Mouse (Mus musculus) cortical plate, adult 2 months (tissue): ENCODE measurements around the gene Clip2.
A peak's percentile ranks its signal among the peaks of the same experiment; 100 is the strongest.

ENCODE experiments used
- CTCF ChIP-seq: fragments of 200-500 bp; IDR thresholded peaks from 2 replicates; pipeline ENCODE4 v1.5.1; 2011; ENCODE audit warnings: mild to moderate bottlenecking, control low read depth, low read length; ENCODE audit not compliant: insufficient read depth; ENCODE audit errors: extremely low read depth
- POLR2A ChIP-seq: fragments of 200-500 bp; IDR thresholded peaks from 2 replicates; pipeline ENCODE4 v1.6.1; 2011; ENCODE audit warnings: mild to moderate bottlenecking, low read length, control low read depth; ENCODE audit not compliant: insufficient read depth; ENCODE audit errors: extremely low read depth

- no peak for TF ChIP-seq POLR2A
- 0 out of 2 replicates have a peak, but pooled peaks have one; percentile 3 for TF ChIP-seq CTCF
These were observed 26.1 kb downstream of the Clip2 start for GRCm38 (mm10) chr5:134525971-134526711.
